Mouse (Mus musculus): ENCODE data around the gene Vrk1. TPM values are rescaled to one million over a fixed set of nuclear protein-coding genes. Genes with fewer than 3 reads are reported as not detected.

The Vrk1 gene
- total and polyA plus RNA-seq, 3 experiments: 55.2 to 124 (median 69.1) TPM

GRCm38 (mm10) chr12:106032361-106032760 is 22.3 kb downstream of the Vrk1 start:
- dilution Hi-C loops (cut with MboI; ENCODE audit: extremely low pct_ligation_motif_present, extremely low pct_unique_long_range_greater_than_20kb, low sequenced_read_pairs) (no loop called here), in situ Hi-C loops (cut with MboI; ENCODE audit: low pct_ligation_motif_present, low pct_unique_long_range_greater_than_20kb, low sequenced_read_pairs) (no loop called here)
- no peaks in the 10 kb centered on the region for H3K27me3 ChIP-seq (replicated peaks)
- TF ChIP-seq BHLHE40 (IDR thresholded peaks at IDR 0.05; ENCODE audit: low read depth, low read length): peak; percentile 25; the same call in 1 of the 2 replicates
- no peak for TF ChIP-seq POLR2AphosphoS2 (IDR thresholded peaks at IDR 0.05; ENCODE audit: low read depth, low read length)
- no peak for TF ChIP-seq RCOR1 (conservative IDR thresholded peaks at IDR 0.05; ENCODE audit: low read depth, low read length)
- peak overlapping the region; percentile 16; the same call in 1 of the 2 replicates for H3K4me2 ChIP-seq (ENCODE audit: insufficient read depth, low read depth, poor library complexity, severe bottlenecking)
- H3K9ac ChIP-seq (ENCODE audit: insufficient read depth, low read depth): peak overlapping the region; percentile 23; the same call in 1 of the 2 replicates
- peaks cover 3 to 48% of the 10 kb centered on the region in 2 experiments for H3K36me3 ChIP-seq (replicated peaks in 1 of 2; ENCODE audit: control insufficient read depth in 1 of 2, insufficient read depth in 1 of 2, low read length in 1 of 2)
- H3K4me3 ChIP-seq (replicated peaks in 1 of 3; ENCODE audit: low read depth in 2 of 3, low read length in 2 of 3, poor library complexity in 1 of 3): peak overlapping the region in 1 of 3 experiments; percentile 18
- peaks cover 43% of the 10 kb centered on the region for H3K79me2 ChIP-seq (replicated peaks; ENCODE audit: control insufficient read depth, extremely low read depth, insufficient read depth, poor library complexity, severe bottlenecking)
- 0 out of 2 replicates have a peak overlapping the region, but pooled peaks have one; percentile 46 for H3K27ac ChIP-seq (ENCODE audit: insufficient read depth, low read depth)
- H3K4me1 ChIP-seq (ENCODE audit: control insufficient read depth in 1 of 2, insufficient read depth in 2 of 2): peaks cover 20 to 63% of the 10 kb centered on the region in 2 experiments
- no peak for DNase-seq (ENCODE audit: extremely low read depth)
- H3K9me3 ChIP-seq (replicated peaks; ENCODE audit: low read length): peaks cover 6% of the 10 kb centered on the region

- dilution Hi-C loops (cut with MboI; ENCODE audit: extremely low pct_ligation_motif_present, extremely low pct_unique_long_range_greater_than_20kb, low sequenced_read_pairs): no loop called here
- H3K27ac ChIP-seq (ENCODE audit: insufficient read depth, low read depth): no peak overlapping the region
Observed at GRCm38 (mm10) chr12:106034267-106034666, 24.2 kb downstream of the Vrk1 start.

GRCm38 (mm10) chr12:106034761-106035160 is 24.7 kb downstream of the Vrk1 start:
- no peak for DNase-seq (ENCODE audit: extremely low read depth)
- peaks cover 14 to 57% of the 10 kb centered on the region in 2 experiments for H3K36me3 ChIP-seq (replicated peaks in 1 of 2; ENCODE audit: control insufficient read depth in 1 of 2, insufficient read depth in 1 of 2, low read length in 1 of 2)
- in situ Hi-C loops (cut with MboI; ENCODE audit: low pct_ligation_motif_present, low pct_unique_long_range_greater_than_20kb, low sequenced_read_pairs): no loop called here

More at GRCm38 (mm10) chr12:106034267-106034666, 24.2 kb downstream of the Vrk1 start:
- Histone ChIP-seq H3K36me3 (replicated peaks in 1 of 2; ENCODE audit: control insufficient read depth in 1 of 2, insufficient read depth in 1 of 2, low read length in 1 of 2) (peaks cover 9 to 53% of the 10 kb centered on the region in 2 experiments), H3K27me3 (replicated peaks) (no peaks in the 10 kb centered on the region), H3K4me2 (ENCODE audit: insufficient read depth, low read depth, poor library complexity, severe bottlenecking) (no peak overlapping the region), H3K9me3 (replicated peaks; ENCODE audit: low read length) (no peaks in the 10 kb centered on the region), H3K79me2 (replicated peaks; ENCODE audit: control insufficient read depth, extremely low read depth, insufficient read depth, poor library complexity, severe bottlenecking) (peaks cover 35% of the 10 kb centered on the region), H3K4me1 (ENCODE audit: control insufficient read depth in 1 of 2, insufficient read depth in 2 of 2) (peaks cover 17 to 57% of the 10 kb centered on the region in 2 experiments), H3K9ac (ENCODE audit: insufficient read depth, low read depth) (no peak overlapping the region), H3K4me3 (replicated peaks in 1 of 3; ENCODE audit: low read depth in 2 of 3, low read length in 2 of 3, poor library complexity in 1 of 3) (no peak overlapping the region)
- TF ChIP-seq CTCF (conservative IDR thresholded peaks at IDR 0.05 in 1 of 2, IDR thresholded peaks at IDR 0.05 in 1 of 2; ENCODE audit: low read depth in 2 of 2, low read length in 2 of 2): no peak
- no peak for TF ChIP-seq ELF1 (IDR thresholded peaks at IDR 0.05; ENCODE audit: low read depth, low read length)
- no peak for DNase-seq (ENCODE audit: extremely low read depth)
- in situ Hi-C loops (cut with MboI; ENCODE audit: low pct_ligation_motif_present, low pct_unique_long_range_greater_than_20kb, low sequenced_read_pairs): no loop called here

More at GRCm38 (mm10) chr12:106034761-106035160, 24.7 kb downstream of the Vrk1 start:
- Histone ChIP-seq H3K9ac (ENCODE audit: insufficient read depth, low read depth) (no peak overlapping the region), H3K4me2 (ENCODE audit: insufficient read depth, low read depth, poor library complexity, severe bottlenecking) (no peak overlapping the region), H3K9me3 (replicated peaks; ENCODE audit: low read length) (no peaks in the 10 kb centered on the region), H3K27ac (ENCODE audit: insufficient read depth, low read depth) (no peak overlapping the region), H3K4me3 (replicated peaks in 1 of 3; ENCODE audit: low read depth in 2 of 3, low read length in 2 of 3, poor library complexity in 1 of 3) (no peak overlapping the region), H3K4me1 (ENCODE audit: control insufficient read depth in 1 of 2, insufficient read depth in 2 of 2) (peaks cover 16 to 52% of the 10 kb centered on the region in 2 experiments), H3K79me2 (replicated peaks; ENCODE audit: control insufficient read depth, extremely low read depth, insufficient read depth, poor library complexity, severe bottlenecking) (peaks cover 33% of the 10 kb centered on the region), H3K27me3 (replicated peaks) (no peaks in the 10 kb centered on the region)
- dilution Hi-C loops (cut with MboI; ENCODE audit: extremely low pct_ligation_motif_present, extremely low pct_unique_long_range_greater_than_20kb, low sequenced_read_pairs): no loop called here
- TF ChIP-seq ZNF384 (IDR thresholded peaks at IDR 0.05; ENCODE audit: low read depth, low read length): no peak
- TF ChIP-seq ETS1 (conservative IDR thresholded peaks at IDR 0.05; ENCODE audit: low read depth, low read length): no peak
- no peak for TF ChIP-seq USF1 (IDR thresholded peaks at IDR 0.05; ENCODE audit: low read depth, low read length)
- TF ChIP-seq MXI1 (IDR thresholded peaks at IDR 0.05; ENCODE audit: low read depth, low read length): no peak
- TF ChIP-seq MYC (IDR thresholded peaks at IDR 0.05; ENCODE audit: low read depth, low read length): no peak

All from CH12.LX (cell line).